In genomic region chr4:86748336-86749291, GRCm38 (mm10) we compare ENCODE assay signal across 8 mouse cellular contexts. TPM values are rescaled to one million over a fixed set of nuclear protein-coding genes. Genes with fewer than 3 reads are reported as not detected.
DNase-seq lines count a peak whose midpoint lies in the region; ATAC-seq lines count a peak whose summit lies in the region.

Gene Dennd4c, plus strand, starts transcription at chr4:86748555.

- H3K9me3 ChIP-seq in intestine, embryonic 14.5 days (ENCODE audit: control insufficient read depth, low read length) = 0 out of 2 replicates have a peak, but pooled peaks cover 3% of the 10 kb centered on the region

- intact Hi-C loops in gastrocnemius, postnatal 14 days (cut with DNase I; ENCODE audit: low total_unique reads) = no loop called here
- intact Hi-C loops in left cerebral cortex, postnatal 14 days (cut with DNase I) = no loop called here

- peaks cover 13% of the 10 kb centered on the region for H3K4me1 ChIP-seq in intestine, embryonic 14.5 days (replicated peaks; ENCODE audit: control insufficient read depth, insufficient read depth, low read length)

- no peaks in the 10 kb centered on the region for H3K36me3 ChIP-seq in intestine, embryonic 14.5 days (ENCODE audit: control insufficient read depth, insufficient read depth, low read length)

- no peaks in the 10 kb centered on the region for H3K27me3 ChIP-seq in intestine, embryonic 14.5 days (replicated peaks; ENCODE audit: control insufficient read depth, insufficient read depth, low read length)

- peak within 1 kb of the TSS; percentile 90 for H3K9ac ChIP-seq in intestine, embryonic 14.5 days (ENCODE audit: low read length)

- ATAC-seq in intestine, embryonic 14.5 days (replicated peaks; ENCODE audit: low FRiP score, low TSS enrichment, low read depth) = peak; percentile 96

- peak within 1 kb of the TSS; percentile 67 for H3K4me2 ChIP-seq in intestine, embryonic 14.5 days (ENCODE audit: low read length)

- peak within 1 kb of the TSS; percentile 87 for H3K4me3 ChIP-seq in intestine, embryonic 14.5 days (ENCODE audit: low read depth, low read length)

- peak within 1 kb of the TSS; percentile 81 for H3K27ac ChIP-seq in intestine, embryonic 14.5 days (ENCODE audit: low read depth)

- DNase-seq in adrenal gland, adult (ENCODE audit: inconsistent age in 2 of 2, low spot score in 1 of 2) = peak; percentile 97 to 99
- DNase-seq in embryo, embryonic 10.5 days (ENCODE audit: low spot score) = peak; percentile 97
- DNase-seq in gastrocnemius, postnatal 14 days = peak; percentile 97
- peak; percentile 97 for DNase-seq in intestine, embryonic 14.5 days (ENCODE audit: low spot score)
- DNase-seq in left cerebral cortex, postnatal 14 days (ENCODE audit: low spot score in 2 of 2) = peak; percentile 81 to 86
- DNase-seq in mesoderm, embryonic 11.5 days (ENCODE audit: low read depth, low spot score) = peak; percentile 94
- peak; percentile 82 for DNase-seq in right cerebral cortex, postnatal 36 days (ENCODE audit: low spot score in 2 of 2)
- peak; percentile 96 for DNase-seq in yolk sac, embryonic 10.5 days (ENCODE audit: low spot score)

- WGBS in intestine, embryonic 14.5 days = under 1% methylated on average over 92 of the region's 95 CpGs

RNA-seq across cellular contexts. Expression of gene Dennd4c, which starts in this region (rescaled TPM):
- 10 to 100 TPM; 16.5 to 18.4 TPM for total RNA-seq in gastrocnemius, postnatal 14 days (2021)
- polyA plus RNA-seq in intestine, embryonic 14.5 days (2014; fragmentation: Nextera tagmentation; extraction: Ambion mirVana) = 7.4 and 9.3 TPM in 2 replicates
- total RNA-seq in left cerebral cortex, postnatal 14 days (2021) = 10 to 100 TPM; 11.4 to 13.0 TPM

Comparison
In these comparisons a context has a peak if more than half of its experiments do, and no peak if none do; other contexts are left out.
1. Peak in every context shown above with its lines: DNase-seq, ATAC-seq, H3K4me3 ChIP-seq and H3K27ac ChIP-seq.